In genomic region chr7:102665378-102665777, GRCm38 (mm10) we compare ENCODE assay signal across 14 mouse cellular contexts. TPM values are rescaled to one million over a fixed set of nuclear protein-coding genes. Genes with fewer than 3 reads are reported as not detected.
DNase-seq lines count a peak whose midpoint lies in the region; ATAC-seq and TF ChIP-seq lines count a peak whose summit lies in the region.
"Had no signal": no experiment of that assay in that cellular context is flagged by ENCODE, and none has a peak within 500 bp of the region (broad histone marks: within the 10 kb centered on the region; RNA-seq: fewer than 3 reads in every experiment).

No protein-coding gene starts in this region.

- no peak overlapping the region for H3K4me2 ChIP-seq in kidney, postnatal 0 days (ENCODE audit: low read length)
- H3K4me2 ChIP-seq: limb, embryonic 13.5 days; midbrain, embryonic 12.5 days had no signal

- WGBS in kidney, postnatal 0 days: 41% methylated on average over 2 of the region's 2 CpGs

- no peaks in the 10 kb centered on the region for H3K4me1 ChIP-seq in kidney, postnatal 0 days (replicated peaks; ENCODE audit: insufficient read depth, low read length)
- H3K4me1 ChIP-seq: limb, embryonic 13.5 days; midbrain, embryonic 12.5 days had no signal

- no peaks in the 10 kb centered on the region for H3K9me3 ChIP-seq in kidney, postnatal 0 days (replicated peaks; ENCODE audit: low read length)
- H3K9me3 ChIP-seq: limb, embryonic 13.5 days; midbrain, embryonic 12.5 days had no signal

- no peak overlapping the region for H3K4me3 ChIP-seq in kidney, postnatal 0 days (replicated peaks; ENCODE audit: low read depth, low read length)
- H3K4me3 ChIP-seq: limb, embryonic 13.5 days; midbrain, embryonic 12.5 days had no signal

- no peak overlapping the region for H3K9ac ChIP-seq in kidney, postnatal 0 days (ENCODE audit: low read depth, low read length)
- H3K9ac ChIP-seq: limb, embryonic 13.5 days; midbrain, embryonic 12.5 days had no signal

- H3K27me3 ChIP-seq in kidney, postnatal 0 days (ENCODE audit: insufficient read depth, low read length): no peaks in the 10 kb centered on the region
- H3K27me3 ChIP-seq in splenic B cell, adult 2 months (ENCODE audit: control insufficient read depth, insufficient read depth, low read length, poor library complexity, severe bottlenecking): no peaks in the 10 kb centered on the region
- H3K27me3 ChIP-seq: limb, embryonic 13.5 days; midbrain, embryonic 12.5 days had no signal

- no peaks in the 10 kb centered on the region for H3K36me3 ChIP-seq in kidney, postnatal 0 days (ENCODE audit: insufficient read depth, low read length)
- no peaks in the 10 kb centered on the region for H3K36me3 ChIP-seq in splenic B cell, adult 2 months (ENCODE audit: control insufficient read depth, insufficient read depth, low read length, poor library complexity, severe bottlenecking)
- H3K36me3 ChIP-seq: limb, embryonic 13.5 days; midbrain, embryonic 12.5 days had no signal

- no peak for ATAC-seq in CD4-positive, CD25-positive, alpha-beta regulatory T cell, adult 4 months
- no peak for ATAC-seq in kidney, postnatal 0 days (replicated peaks; ENCODE audit: low FRiP score, low read depth)
- ATAC-seq: activated CD4-positive, CD25-positive, alpha-beta regulatory T cell, adult 4 months had no signal

- DNase-seq in CD4-positive, CD25-positive, alpha-beta regulatory T cell, adult 2 months (ENCODE audit: low read depth, low spot score): peak; percentile 22
- peak; percentile 51 for DNase-seq in kidney, postnatal 0 days (ENCODE audit: low spot score)
- DNase-seq in kidney, postnatal 25 days: no peak
- DNase-seq in retina, embryonic 14.5 days (ENCODE audit: low spot score): peak; percentile 53
- DNase-seq in retina, postnatal 1 day: no peak
- peak; percentile 11 for DNase-seq in splenic B cell, adult 2 months (ENCODE audit: low read depth, low spot score)
- no peak for DNase-seq in frontal cortex, postnatal 14 days (ENCODE audit: low spot score in 2 of 2)
- DNase-seq: cerebellum, adult 9-10 months; kidney, postnatal 14 days had no signal

- H3K27ac ChIP-seq in kidney, postnatal 0 days: no peak overlapping the region
- H3K27ac ChIP-seq: limb, embryonic 13.5 days; midbrain, embryonic 12.5 days had no signal

- peak; percentile 68 for TF ChIP-seq CTCF in kidney, postnatal 0 days (IDR thresholded peaks at IDR 0.05; ENCODE audit: low read depth)

RNA-seq across cellular contexts. Expression of gene Olfr556, which starts 0.7 kb away (rescaled TPM):
- not detected for polyA plus RNA-seq in CD4-positive, CD25-positive, alpha-beta regulatory T cell, adult 4 months (2017; shearing (Covaris generic))
- not detected in 2 replicates for polyA plus RNA-seq in kidney, postnatal 0 days (2015; fragmentation: Nextera tagmentation; extraction: Ambion mirVana)
- polyA plus RNA-seq: forebrain, embryonic 11.5 days; limb, embryonic 13.5 days; midbrain, embryonic 12.5 days had no signal

RNA-seq across cellular contexts. Expression of gene Olfr555, which starts 6.8 kb away (rescaled TPM):
- polyA plus RNA-seq in CD4-positive, CD25-positive, alpha-beta regulatory T cell, adult 4 months (2017; shearing (Covaris generic)): not detected
- not detected in 2 replicates for polyA plus RNA-seq in kidney, postnatal 0 days (2015; fragmentation: Nextera tagmentation; extraction: Ambion mirVana)
- polyA plus RNA-seq: activated CD4-positive, CD25-positive, alpha-beta regulatory T cell, adult 4 months; forebrain, embryonic 11.5 days; limb, embryonic 13.5 days; midbrain, embryonic 12.5 days had no signal

RNA-seq across cellular contexts. Expression of gene Trim68, which starts 21.7 kb away (rescaled TPM):
- polyA plus RNA-seq in CD4-positive, CD25-positive, alpha-beta regulatory T cell, adult 4 months (2017; shearing (Covaris generic)): 10 to 100 TPM; 15.7 to 20.6 TPM
- polyA plus RNA-seq in kidney, postnatal 0 days (2015; fragmentation: Nextera tagmentation; extraction: Ambion mirVana): 10.6 and 11.3 TPM in 2 replicates

RNA-seq across cellular contexts. Expression of gene Olfr554, which starts 27.1 kb away (rescaled TPM):
- polyA plus RNA-seq in CD4-positive, CD25-positive, alpha-beta regulatory T cell, adult 4 months (2017; shearing (Covaris generic)): not detected
- polyA plus RNA-seq in kidney, postnatal 0 days (2015; fragmentation: Nextera tagmentation; extraction: Ambion mirVana): not detected in 2 replicates
- polyA plus RNA-seq: activated CD4-positive, CD25-positive, alpha-beta regulatory T cell, adult 4 months; forebrain, embryonic 11.5 days; limb, embryonic 13.5 days; midbrain, embryonic 12.5 days had no signal

RNA-seq across cellular contexts. Expression of gene Olfr557, which starts 30.3 kb away (rescaled TPM):
- polyA plus RNA-seq in CD4-positive, CD25-positive, alpha-beta regulatory T cell, adult 4 months (2017; shearing (Covaris generic)): not detected
- not detected in 2 replicates for polyA plus RNA-seq in kidney, postnatal 0 days (2015; fragmentation: Nextera tagmentation; extraction: Ambion mirVana)
- polyA plus RNA-seq: activated CD4-positive, CD25-positive, alpha-beta regulatory T cell, adult 4 months; forebrain, embryonic 11.5 days; limb, embryonic 13.5 days; midbrain, embryonic 12.5 days had no signal

Comparison
In these comparisons a context has a peak if more than half of its experiments do, and no peak if none do; other contexts are left out.
1. DNase-seq: peak in CD4-positive, CD25-positive, alpha-beta regulatory T cell, adult 2 months (single experiment), kidney, postnatal 0 days (single experiment), retina, embryonic 14.5 days (single experiment) and splenic B cell, adult 2 months (single experiment); none in kidney, postnatal 25 days (0 of 2), retina, postnatal 1 day (single experiment) and frontal cortex, postnatal 14 days (0 of 2).